In genomic region chr2:160641176-160641575, GRCm38 (mm10) we compare ENCODE assay signal across 18 mouse cellular contexts.
"Had no signal": no experiment of that assay in that cellular context is flagged by ENCODE, and none has a peak within 500 bp of the region (broad histone marks: within the 10 kb centered on the region; RNA-seq: fewer than 3 reads in every experiment).

No protein-coding gene starts in this region.

- DNase-seq: lung, embryonic 14.5 days; lung, postnatal 10 days; lung, postnatal 4 days; midbrain, embryonic 14.5 days; retina, postnatal 1 day; right cerebral cortex, adult 18-20 months; right cerebral cortex, postnatal 25 days; right cerebral cortex, postnatal 4 days; spleen, adult 18-20 months; thymus, adult 18-20 months; thymus, postnatal 14 days; thymus, postnatal 36 days had no signal

- H3K4me2 ChIP-seq: lung, embryonic 14.5 days; midbrain, embryonic 12.5 days; neural tube, embryonic 13.5 days; neural tube, embryonic 15.5 days had no signal

- H3K9me3 ChIP-seq: midbrain, embryonic 12.5 days; neural tube, embryonic 13.5 days; neural tube, embryonic 15.5 days had no signal

- H3K27ac ChIP-seq: midbrain, embryonic 10.5 days; midbrain, embryonic 12.5 days; neural tube, embryonic 13.5 days; neural tube, embryonic 15.5 days had no signal

- H3K4me1 ChIP-seq: midbrain, embryonic 12.5 days had no signal

- ATAC-seq: midbrain, embryonic 16.5 days had no signal

- H3K36me3 ChIP-seq: midbrain, embryonic 10.5 days; midbrain, embryonic 12.5 days; neural tube, embryonic 13.5 days; neural tube, embryonic 15.5 days had no signal

- H3K27me3 ChIP-seq: midbrain, embryonic 12.5 days; neural tube, embryonic 13.5 days; neural tube, embryonic 15.5 days had no signal

- H3K4me3 ChIP-seq: midbrain, embryonic 10.5 days; midbrain, embryonic 12.5 days; myocyte; neural tube, embryonic 13.5 days; neural tube, embryonic 15.5 days had no signal

- H3K9ac ChIP-seq: lung, embryonic 14.5 days; midbrain, embryonic 12.5 days; neural tube, embryonic 13.5 days; neural tube, embryonic 15.5 days had no signal
